Mouse (Mus musculus) forebrain, embryonic 10.5 days (tissue): ENCODE results near the gene Gm49320. TPM values are rescaled to one million over a fixed set of nuclear protein-coding genes. Genes with fewer than 3 reads are reported as not detected.
A peak's percentile ranks its signal among the peaks of the same experiment; 100 is the strongest.

Experiments used
- DNase-seq: peaks from one replicate; pipeline ENCODE4 v3.0.0-alpha.2; 2017; ENCODE audit warnings: low spot score; ENCODE audit errors: extremely low spot score
- H3K27ac ChIP-seq: fragments of 300-500 bp; sonication (generic); 2 replicates; pipeline ENCODE4 v1.5.1; 2016; ENCODE audit warnings: mild to moderate bottlenecking
- H3K27me3 ChIP-seq: fragments of 300-500 bp; sonication (generic); 2 replicates; pipeline ENCODE4 v1.6.1; 2016; ENCODE audit warnings: mild to moderate bottlenecking; ENCODE audit not compliant: poor library complexity, severe bottlenecking
- H3K36me3 ChIP-seq: fragments of 300-500 bp; sonication (generic); replicated peaks from 2 replicates; pipeline ENCODE4 v1.6.1; 2016; ENCODE audit warnings: mild to moderate bottlenecking, moderate library complexity
- H3K4me1 ChIP-seq: fragments of 300-500 bp; sonication (generic); 2 replicates; pipeline ENCODE4 v1.6.1; 2016
- H3K4me3 ChIP-seq: fragments of 300-500 bp; sonication (generic); 2 replicates; pipeline ENCODE4 v1.5.1; 2016; ENCODE audit warnings: mild to moderate bottlenecking, moderate library complexity
- H3K9me3 ChIP-seq: fragments of 300-500 bp; sonication (generic); 2 replicates; pipeline ENCODE4 v1.6.1; 2016; ENCODE audit warnings: mild to moderate bottlenecking, moderate library complexity
- WGBS: fragments of 180-500 bp; shearing (Covaris S2); methylation state at CpG from one replicate; pipeline ENCODE4 v1.1.7; 2016; 5-methylcytosine and 5-hydroxymethylcytosine counted together
- polyA plus RNA-seq: library from polyadenylated mRNA; unstranded; fragments of >200 nt; fragmentation: Nextera tagmentation; extraction: Ambion mirVana; gene quantifications from 2 replicates; pipeline ENCODE4 v1.2.1, GENCODE M21; 2016

Gm49320 gene
- polyA plus RNA-seq = 0.70 and 0.81 TPM in 2 replicates

GRCm38 (mm10) chr8:4238434-4239192 lies at the start of gene Gm49320, which contains the start of gene Map2k7:
TSS of gene Gm49320 (plus strand) at chr8:4238865.
TSS of gene Map2k7 (plus strand) at chr8:4238740.
- H3K4me3 ChIP-seq = peak within 1 kb of the TSS; percentile 84
- under 1% methylated on average over 59 of the region's 71 CpGs for WGBS
- no peaks in the 10 kb centered on the region; the same call in 1 of the 2 replicates for H3K9me3 ChIP-seq
- DNase-seq = peak; percentile 100
- H3K4me1 ChIP-seq = peaks cover 29% of the 10 kb centered on the region
- H3K36me3 ChIP-seq = peaks cover 31% of the 10 kb centered on the region
- peaks cover 20% of the 10 kb centered on the region; the same call in 1 of the 2 replicates for H3K27me3 ChIP-seq
- H3K27ac ChIP-seq = peak within 1 kb of the TSS; percentile 98

DNA sequence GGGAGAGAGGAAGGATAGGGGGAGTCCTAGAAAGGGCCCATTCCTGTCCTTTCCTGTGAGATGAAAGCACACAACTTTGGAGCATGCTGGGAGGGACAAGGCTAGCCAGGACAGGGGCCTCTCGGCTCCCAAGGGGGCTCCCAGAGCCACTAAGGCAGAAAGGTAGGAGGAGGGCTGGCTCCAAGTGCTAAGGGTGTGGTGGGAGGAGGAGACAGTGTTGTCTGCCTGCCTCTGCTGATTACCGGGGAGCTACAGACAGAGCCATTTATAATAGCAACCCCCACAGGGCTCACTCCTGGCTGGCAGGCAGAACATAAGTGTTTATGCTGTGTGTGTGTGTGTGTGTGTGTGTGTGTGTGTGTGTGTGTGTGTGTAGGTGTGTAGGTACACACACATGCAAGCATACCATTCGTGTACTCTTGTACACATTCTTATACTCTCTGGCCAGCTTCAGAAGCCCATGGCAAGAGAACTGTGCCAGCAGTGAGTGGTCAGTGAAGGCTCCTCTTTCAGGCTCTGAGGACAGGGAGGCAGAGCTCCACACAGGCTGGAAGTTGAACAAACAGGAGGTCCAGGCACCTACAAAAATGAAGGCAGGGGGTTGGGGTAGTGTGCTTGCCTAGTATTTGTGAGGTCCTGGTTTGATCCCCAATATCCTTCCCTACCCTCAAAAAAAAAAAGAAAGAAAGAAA lies 49.5 kb upstream of the Gm49320 start:
- Histone ChIP-seq H3K36me3 (peaks cover 14% of the 10 kb centered on the region), H3K9me3 (no peaks in the 10 kb centered on the region), H3K27me3 (peaks cover 6% of the 10 kb centered on the region), H3K4me3 (no peak overlapping the region), H3K27ac (no peak overlapping the region; the same call in 1 of the 2 replicates), H3K4me1 (peaks cover 18% of the 10 kb centered on the region)
- WGBS = 57% methylated on average over 3 of the region's 3 CpGs
- no peak for DNase-seq

DNA sequence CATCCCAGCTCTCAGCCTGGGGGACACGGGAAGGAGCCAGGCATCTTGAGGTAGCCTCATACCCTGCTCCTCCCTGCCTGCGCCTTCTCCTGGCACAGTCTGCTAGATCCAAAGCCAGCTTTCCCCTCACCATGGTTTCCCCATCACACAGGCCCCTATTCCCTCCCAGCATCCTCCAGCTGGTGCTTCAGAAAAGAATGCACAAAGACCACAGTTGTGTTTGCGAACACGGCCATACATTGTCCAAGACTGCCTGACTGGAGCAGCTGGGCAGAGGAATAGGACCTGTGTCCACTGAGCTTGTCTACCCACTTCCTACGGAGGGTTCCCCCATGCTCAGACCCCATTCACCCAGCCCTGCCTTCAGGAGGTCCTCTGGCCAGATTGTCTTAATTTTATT lies 46.4 kb upstream of the Gm49320 start:
- Histone ChIP-seq H3K4me3 (no peak overlapping the region), H3K36me3 (peaks cover 4% of the 10 kb centered on the region; the same call in 1 of the 2 replicates), H3K4me1 (peaks cover 18% of the 10 kb centered on the region), H3K27me3 (peaks cover 10% of the 10 kb centered on the region), H3K9me3 (no peaks in the 10 kb centered on the region), H3K27ac (peak overlapping the region; percentile 72)
- no peak for DNase-seq
- WGBS = 62% methylated on average over 5 of the region's 5 CpGs

GRCm38 (mm10) chr8:4192807-4193587 lies 45.7 kb upstream of the Gm49320 start:
- 4% methylated on average over 18 of the region's 18 CpGs for WGBS
- peak; percentile 87 for DNase-seq
- Histone ChIP-seq H3K27me3 (peaks cover 10% of the 10 kb centered on the region), H3K4me1 (peaks cover 18% of the 10 kb centered on the region), H3K36me3 (no peaks in the 10 kb centered on the region), H3K27ac (peak overlapping the region; percentile 72), H3K9me3 (no peaks in the 10 kb centered on the region), H3K4me3 (peak overlapping the region; percentile 31)

GRCm38 (mm10) chr8:4193588-4193894 lies 45.1 kb upstream of the Gm49320 start:
- Histone ChIP-seq H3K27me3 (peaks cover 10% of the 10 kb centered on the region), H3K4me1 (peaks cover 18% of the 10 kb centered on the region), H3K36me3 (no peaks in the 10 kb centered on the region), H3K4me3 (peak overlapping the region; percentile 31; the same call in 1 of the 2 replicates), H3K27ac (no peak overlapping the region), H3K9me3 (no peaks in the 10 kb centered on the region)
- WGBS = 52% methylated on average over 7 of the region's 7 CpGs
- DNase-seq = no peak

DNA sequence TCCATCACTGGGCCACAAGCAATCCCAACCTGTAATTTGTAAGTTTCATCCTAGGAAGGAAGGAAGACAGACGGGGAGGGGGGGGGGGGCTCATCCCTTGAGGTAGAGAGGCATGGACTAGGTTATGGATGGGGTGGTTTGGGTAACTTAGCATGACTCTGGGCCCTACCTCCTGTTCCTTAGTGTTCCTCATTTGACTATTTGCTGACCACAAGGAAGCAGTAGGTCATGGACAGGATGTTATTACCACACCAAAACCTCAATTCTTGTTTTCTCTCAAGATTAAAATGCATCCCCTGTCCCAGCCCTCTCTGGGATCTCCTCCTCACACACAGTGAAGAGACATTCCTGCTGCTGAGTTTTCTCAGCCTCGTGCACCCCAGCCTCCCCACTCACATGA lies 37.3 kb upstream of the Gm49320 start:
- peaks cover 11% of the 10 kb centered on the region for H3K4me1 ChIP-seq
- H3K9me3 ChIP-seq = no peaks in the 10 kb centered on the region
- no peaks in the 10 kb centered on the region for H3K36me3 ChIP-seq
- no peak overlapping the region for H3K4me3 ChIP-seq
- no peak for DNase-seq
- H3K27me3 ChIP-seq = peaks cover 44% of the 10 kb centered on the region
- H3K27ac ChIP-seq = no peak overlapping the region
- WGBS = 58% methylated on average over 2 of the region's 2 CpGs

DNA sequence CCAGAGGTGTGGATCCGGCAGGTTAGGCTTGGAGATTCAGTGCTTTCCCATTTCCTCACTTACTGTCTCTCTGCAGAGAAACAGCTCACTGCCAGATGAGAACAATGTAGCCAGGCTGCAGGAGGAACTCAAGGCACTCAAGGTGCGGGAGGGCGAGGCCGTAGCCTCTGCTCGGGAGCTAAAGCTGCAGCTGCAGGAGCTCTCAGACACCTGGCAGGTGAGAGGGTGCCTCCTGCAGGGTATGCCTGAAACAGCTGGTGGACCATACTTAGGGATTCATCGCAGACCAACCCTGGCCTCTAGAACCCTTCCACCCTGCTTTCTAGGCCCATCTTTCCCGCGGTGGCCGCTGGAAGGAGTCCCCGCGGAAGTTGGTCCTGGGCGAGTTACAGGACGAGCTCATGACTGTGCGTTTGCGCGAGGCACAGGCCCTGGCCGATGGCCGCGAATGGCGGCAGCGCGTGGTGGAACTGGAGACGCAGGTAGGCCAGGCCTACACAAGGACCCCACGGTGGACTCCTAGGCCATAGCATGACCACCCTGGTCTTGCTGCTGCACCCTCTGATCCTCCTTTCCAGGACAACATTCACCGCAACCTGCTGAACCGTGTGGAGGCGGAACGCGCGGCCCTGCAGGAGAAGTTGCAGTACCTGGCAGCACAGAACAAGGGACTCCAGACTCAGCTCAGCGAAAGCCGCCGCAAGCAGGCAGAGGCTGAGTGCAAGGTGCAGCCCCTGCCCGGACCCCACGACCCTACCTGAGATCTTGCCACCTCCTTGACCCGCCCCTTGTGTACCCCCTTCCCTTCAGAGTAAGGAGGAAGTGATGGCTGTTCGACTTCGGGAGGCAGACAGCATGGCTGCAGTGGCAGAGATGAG lies 33.2 kb upstream of the Gm49320 start:
- H3K36me3 ChIP-seq = peaks cover 17% of the 10 kb centered on the region
- no peak overlapping the region for H3K27ac ChIP-seq
- 8% methylated on average over 38 of the region's 38 CpGs for WGBS
- peak overlapping the region; percentile 36 for H3K4me3 ChIP-seq
- peaks cover 66% of the 10 kb centered on the region for H3K27me3 ChIP-seq
- no peak for DNase-seq
- H3K4me1 ChIP-seq = peaks cover 21% of the 10 kb centered on the region
- peaks cover 6% of the 10 kb centered on the region; the same call in 1 of the 2 replicates for H3K9me3 ChIP-seq

GRCm38 (mm10) chr8:4206182-4207015 lies 32.3 kb upstream of the Gm49320 start:
- H3K4me1 ChIP-seq = peaks cover 21% of the 10 kb centered on the region
- no peak overlapping the region for H3K27ac ChIP-seq
- peak overlapping the region; percentile 36 for H3K4me3 ChIP-seq
- peaks cover 6% of the 10 kb centered on the region; the same call in 1 of the 2 replicates for H3K9me3 ChIP-seq
- peaks cover 26% of the 10 kb centered on the region for H3K36me3 ChIP-seq
- WGBS = 7% methylated on average over 43 of the region's 44 CpGs
- peak; percentile 37 for DNase-seq
- peaks cover 66% of the 10 kb centered on the region for H3K27me3 ChIP-seq

DNA sequence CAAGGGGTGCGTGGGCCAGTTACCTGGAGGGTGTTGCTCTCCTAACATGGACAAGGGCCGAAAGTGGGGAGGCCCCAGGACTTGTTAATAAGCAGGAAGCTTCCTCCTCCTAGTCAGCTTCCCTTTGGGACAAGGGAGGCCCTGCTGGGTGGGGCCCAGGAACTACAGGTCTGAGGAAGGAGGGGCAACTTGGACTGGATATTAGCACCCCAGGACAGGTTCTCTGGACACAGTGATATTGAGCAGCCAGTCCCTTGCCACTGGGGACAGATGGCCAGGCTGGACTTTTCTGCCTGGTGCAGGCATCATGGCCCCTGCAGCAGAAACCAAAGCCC lies 31.7 kb upstream of the Gm49320 start:
- Histone ChIP-seq H3K27me3 (peaks cover 66% of the 10 kb centered on the region), H3K4me3 (no peak overlapping the region), H3K4me1 (peaks cover 21% of the 10 kb centered on the region), H3K27ac (no peak overlapping the region), H3K9me3 (peaks cover 6% of the 10 kb centered on the region; the same call in 1 of the 2 replicates), H3K36me3 (peaks cover 26% of the 10 kb centered on the region)
- DNase-seq = no peak
- 50% methylated on average over 2 of the region's 2 CpGs for WGBS

GRCm38 (mm10) chr8:4211097-4211496 lies 27.6 kb upstream of the Gm49320 start:
- H3K9me3 ChIP-seq = peaks cover 6% of the 10 kb centered on the region; the same call in 1 of the 2 replicates
- H3K27me3 ChIP-seq = peaks cover 60% of the 10 kb centered on the region
- no peak overlapping the region for H3K4me3 ChIP-seq
- peaks cover 35% of the 10 kb centered on the region for H3K36me3 ChIP-seq
- 81% methylated on average over 6 of the region's 6 CpGs for WGBS
- no peak for DNase-seq
- H3K4me1 ChIP-seq = peaks cover 50% of the 10 kb centered on the region
- H3K27ac ChIP-seq = no peak overlapping the region

- Histone ChIP-seq H3K9me3 (peaks cover 6% of the 10 kb centered on the region; the same call in 1 of the 2 replicates), H3K27me3 (peaks cover 60% of the 10 kb centered on the region)
- WGBS = 1% methylated on average over 25 of the region's 25 CpGs
Observed at GRCm38 (mm10) chr8:4212809-4213209, 25.9 kb upstream of the Gm49320 start.

More at GRCm38 (mm10) chr8:4212809-4213209, 25.9 kb upstream of the Gm49320 start:
- Histone ChIP-seq H3K27ac (peak overlapping the region; percentile 81), H3K36me3 (peaks cover 35% of the 10 kb centered on the region), H3K4me1 (peaks cover 54% of the 10 kb centered on the region), H3K4me3 (peak overlapping the region; percentile 49)
- peak; percentile 53 for DNase-seq
